Mouse (Mus musculus): ENCODE results near the gene Nubp1. TPM values are rescaled to one million over a fixed set of nuclear protein-coding genes. Genes with fewer than 3 reads are reported as not detected.
A peak's percentile ranks its signal among the peaks of the same experiment; 100 is the strongest.

Gene Nubp1
- polyA plus RNA-seq (2015; fragmentation: Nextera tagmentation; extraction: Ambion mirVana) = 45.5 and 47.7 TPM in 2 replicates

- H3K36me3 ChIP-seq (ENCODE audit: control insufficient read depth, insufficient read depth, low read length) = peaks cover 15% of the 10 kb centered on the region; the same call in 1 of the 2 replicates
- H3K27me3 ChIP-seq (ENCODE audit: control insufficient read depth, insufficient read depth, low read length) = no peaks in the 10 kb centered on the region
- peak within 1 kb of the TSS; percentile 80 for H3K9ac ChIP-seq (ENCODE audit: low read length)
- peak within 1 kb of the TSS; percentile 91 for H3K4me2 ChIP-seq (ENCODE audit: low read depth, low read length)
- peak; percentile 97 for ATAC-seq (ENCODE audit: insufficient read depth, low FRiP score)
- peak within 1 kb of the TSS; percentile 85 for H3K27ac ChIP-seq (ENCODE audit: low read length)
- 3% methylated on average over 56 of the region's 56 CpGs for WGBS
- H3K9me3 ChIP-seq (replicated peaks; ENCODE audit: control insufficient read depth, low read length) = no peaks in the 10 kb centered on the region
- H3K4me1 ChIP-seq (ENCODE audit: control insufficient read depth, insufficient read depth, low read length) = peaks cover 7% of the 10 kb centered on the region
- H3K4me3 ChIP-seq (replicated peaks; ENCODE audit: low read length) = peak within 1 kb of the TSS; percentile 63
Measured at GRCm38 (mm10) chr16:10411764-10412746, at the start of gene Nubp1. Gene Nubp1 (plus strand): TSS chr16:10411948.

DNA sequence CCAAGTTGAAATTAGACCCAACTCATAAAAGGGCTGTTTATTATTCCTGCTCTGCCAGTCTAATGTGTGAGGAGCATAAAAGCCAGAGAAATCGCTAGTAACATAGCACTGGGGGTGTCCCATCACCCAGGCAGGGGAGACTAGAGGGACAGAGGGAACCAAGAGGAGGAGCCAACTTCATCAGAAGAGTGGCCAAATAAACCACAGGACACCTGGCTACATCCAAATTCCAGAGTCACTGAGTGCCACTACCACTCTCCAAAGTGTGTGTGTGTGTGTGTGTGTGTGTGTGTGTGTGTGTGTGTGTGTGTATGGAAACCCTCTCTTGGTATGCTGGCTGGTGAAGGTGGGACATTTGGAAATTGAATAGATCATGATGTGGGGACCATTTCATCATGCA lies 48.7 kb upstream of the Nubp1 start:
- Histone ChIP-seq H3K9ac (ENCODE audit: low read length) (no peak overlapping the region), H3K4me1 (ENCODE audit: control insufficient read depth, insufficient read depth, low read length) (peaks cover 10% of the 10 kb centered on the region; the same call in 1 of the 2 replicates), H3K27ac (ENCODE audit: low read length) (no peak overlapping the region), H3K4me2 (ENCODE audit: low read depth, low read length) (no peak overlapping the region), H3K36me3 (ENCODE audit: control insufficient read depth, insufficient read depth, low read length) (no peaks in the 10 kb centered on the region), H3K4me3 (replicated peaks; ENCODE audit: low read length) (no peak overlapping the region), H3K9me3 (replicated peaks; ENCODE audit: control insufficient read depth, low read length) (no peaks in the 10 kb centered on the region), H3K27me3 (ENCODE audit: control insufficient read depth, insufficient read depth, low read length) (no peaks in the 10 kb centered on the region)
- 56% methylated on average over 1 of the region's 1 CpGs for WGBS
- ATAC-seq (ENCODE audit: insufficient read depth, low FRiP score) = no peak

- H3K36me3 ChIP-seq (ENCODE audit: control insufficient read depth, insufficient read depth, low read length) = no peaks in the 10 kb centered on the region
- no peak overlapping the region for H3K4me3 ChIP-seq (replicated peaks; ENCODE audit: low read length)
- H3K27me3 ChIP-seq (ENCODE audit: control insufficient read depth, insufficient read depth, low read length) = no peaks in the 10 kb centered on the region
- WGBS = 56% methylated on average over 4 of the region's 4 CpGs
- H3K27ac ChIP-seq (ENCODE audit: low read length) = peak overlapping the region; percentile 86
- no peak overlapping the region for H3K4me2 ChIP-seq (ENCODE audit: low read depth, low read length)
- peaks cover 14% of the 10 kb centered on the region for H3K4me1 ChIP-seq (ENCODE audit: control insufficient read depth, insufficient read depth, low read length)
- ATAC-seq (ENCODE audit: insufficient read depth, low FRiP score) = peak; percentile 45; the same call in 1 of the 2 replicates
- H3K9me3 ChIP-seq (replicated peaks; ENCODE audit: control insufficient read depth, low read length) = no peaks in the 10 kb centered on the region
- 0 out of 2 replicates have a peak overlapping the region, but pooled peaks have one; percentile 1 for H3K9ac ChIP-seq (ENCODE audit: low read length)
Measured at GRCm38 (mm10) chr16:10365796-10366195, 46.0 kb upstream of the Nubp1 start.

- H3K4me2 ChIP-seq (ENCODE audit: low read depth, low read length) = no peak overlapping the region
- H3K27ac ChIP-seq (ENCODE audit: low read length) = peak overlapping the region; percentile 86
- no peaks in the 10 kb centered on the region for H3K27me3 ChIP-seq (ENCODE audit: control insufficient read depth, insufficient read depth, low read length)
- ATAC-seq (ENCODE audit: insufficient read depth, low FRiP score) = peak; percentile 72; the same call in 1 of the 2 replicates
- H3K36me3 ChIP-seq (ENCODE audit: control insufficient read depth, insufficient read depth, low read length) = no peaks in the 10 kb centered on the region
- 0 out of 2 replicates have a peak overlapping the region, but pooled peaks have one; percentile 1 for H3K9ac ChIP-seq (ENCODE audit: low read length)
- peaks cover 14% of the 10 kb centered on the region for H3K4me1 ChIP-seq (ENCODE audit: control insufficient read depth, insufficient read depth, low read length)
- no peaks in the 10 kb centered on the region for H3K9me3 ChIP-seq (replicated peaks; ENCODE audit: control insufficient read depth, low read length)
- 64% methylated on average over 14 of the region's 14 CpGs for WGBS
- H3K4me3 ChIP-seq (replicated peaks; ENCODE audit: low read length) = no peak overlapping the region
Measured at GRCm38 (mm10) chr16:10366240-10367217, 45.2 kb upstream of the Nubp1 start.

DNA sequence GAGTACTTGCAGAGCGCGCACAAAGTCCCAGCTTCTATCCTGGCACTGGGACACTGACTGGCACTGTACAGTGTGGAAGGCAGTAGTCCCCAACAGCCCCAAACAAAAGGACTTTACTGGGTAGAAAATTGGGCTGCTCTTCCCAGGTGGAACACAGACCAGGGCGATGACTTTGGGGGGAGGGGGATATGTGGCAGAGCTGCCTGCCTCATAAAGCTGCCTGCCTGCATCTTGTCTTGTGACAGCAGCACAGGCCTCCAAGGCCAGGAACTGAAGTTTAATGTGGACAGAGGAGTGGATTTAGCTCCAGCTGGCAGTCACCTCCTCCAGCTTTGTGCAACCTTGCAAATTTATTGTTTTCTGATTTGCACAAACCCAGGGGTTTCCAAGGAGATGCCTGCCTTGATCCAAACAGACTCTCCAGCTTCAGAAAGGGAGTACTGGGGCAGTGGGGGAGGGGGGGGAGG lies 42.2 kb upstream of the Nubp1 start:
- peaks cover 14% of the 10 kb centered on the region for H3K4me1 ChIP-seq (ENCODE audit: control insufficient read depth, insufficient read depth, low read length)
- H3K9ac ChIP-seq (ENCODE audit: low read length) = no peak overlapping the region
- ATAC-seq (ENCODE audit: insufficient read depth, low FRiP score) = no peak
- H3K4me2 ChIP-seq (ENCODE audit: low read depth, low read length) = no peak overlapping the region
- peak overlapping the region; percentile 41; the same call in 1 of the 2 replicates for H3K27ac ChIP-seq (ENCODE audit: low read length)
- no peak overlapping the region for H3K4me3 ChIP-seq (replicated peaks; ENCODE audit: low read length)
- no peaks in the 10 kb centered on the region for H3K9me3 ChIP-seq (replicated peaks; ENCODE audit: control insufficient read depth, low read length)
- no peaks in the 10 kb centered on the region for H3K27me3 ChIP-seq (ENCODE audit: control insufficient read depth, insufficient read depth, low read length)
- WGBS = 57% methylated on average over 3 of the region's 3 CpGs
- H3K36me3 ChIP-seq (ENCODE audit: control insufficient read depth, insufficient read depth, low read length) = no peaks in the 10 kb centered on the region

DNA sequence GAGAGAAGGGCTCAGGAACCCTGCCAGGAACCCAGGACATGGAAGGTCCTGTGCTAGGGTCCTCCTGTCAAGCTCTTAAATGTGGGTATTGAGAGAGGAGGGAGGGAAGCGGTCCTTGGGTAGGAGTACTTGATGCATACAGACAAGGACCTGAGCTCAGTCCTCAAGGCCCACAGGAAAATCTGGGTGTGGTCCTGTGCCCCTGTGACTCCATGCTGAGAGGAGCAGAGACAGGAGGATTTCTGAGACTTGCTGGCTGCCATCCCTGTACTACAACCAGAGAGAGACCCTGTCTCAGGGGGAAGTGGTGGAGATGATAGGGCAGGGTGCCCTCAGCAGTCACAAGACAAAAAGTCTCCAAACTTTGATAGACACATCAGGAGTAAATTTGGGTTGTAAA lies 41.8 kb upstream of the Nubp1 start:
- Histone ChIP-seq H3K9me3 (replicated peaks; ENCODE audit: control insufficient read depth, low read length) (no peaks in the 10 kb centered on the region), H3K4me2 (ENCODE audit: low read depth, low read length) (no peak overlapping the region), H3K27ac (ENCODE audit: low read length) (peak overlapping the region; percentile 21), H3K27me3 (ENCODE audit: control insufficient read depth, insufficient read depth, low read length) (no peaks in the 10 kb centered on the region), H3K36me3 (ENCODE audit: control insufficient read depth, insufficient read depth, low read length) (no peaks in the 10 kb centered on the region), H3K4me3 (replicated peaks; ENCODE audit: low read length) (no peak overlapping the region), H3K4me1 (ENCODE audit: control insufficient read depth, insufficient read depth, low read length) (peaks cover 14% of the 10 kb centered on the region), H3K9ac (ENCODE audit: low read length) (no peak overlapping the region)
- 83% methylated on average over 1 of the region's 1 CpGs for WGBS
- ATAC-seq (ENCODE audit: insufficient read depth, low FRiP score) = no peak

GRCm38 (mm10) chr16:10372372-10372771 lies 39.4 kb upstream of the Nubp1 start:
- 73% methylated on average over 4 of the region's 4 CpGs for WGBS
- H3K4me3 ChIP-seq (replicated peaks; ENCODE audit: low read length) = no peak overlapping the region
- no peaks in the 10 kb centered on the region for H3K36me3 ChIP-seq (ENCODE audit: control insufficient read depth, insufficient read depth, low read length)
- peak overlapping the region; percentile 1; the same call in 1 of the 2 replicates for H3K27ac ChIP-seq (ENCODE audit: low read length)
- H3K9me3 ChIP-seq (replicated peaks; ENCODE audit: control insufficient read depth, low read length) = no peaks in the 10 kb centered on the region
- no peak overlapping the region for H3K9ac ChIP-seq (ENCODE audit: low read length)
- no peak for ATAC-seq (ENCODE audit: insufficient read depth, low FRiP score)
- peaks cover 8% of the 10 kb centered on the region for H3K4me1 ChIP-seq (ENCODE audit: control insufficient read depth, insufficient read depth, low read length)
- H3K4me2 ChIP-seq (ENCODE audit: low read depth, low read length) = no peak overlapping the region
- no peaks in the 10 kb centered on the region for H3K27me3 ChIP-seq (ENCODE audit: control insufficient read depth, insufficient read depth, low read length)

DNA sequence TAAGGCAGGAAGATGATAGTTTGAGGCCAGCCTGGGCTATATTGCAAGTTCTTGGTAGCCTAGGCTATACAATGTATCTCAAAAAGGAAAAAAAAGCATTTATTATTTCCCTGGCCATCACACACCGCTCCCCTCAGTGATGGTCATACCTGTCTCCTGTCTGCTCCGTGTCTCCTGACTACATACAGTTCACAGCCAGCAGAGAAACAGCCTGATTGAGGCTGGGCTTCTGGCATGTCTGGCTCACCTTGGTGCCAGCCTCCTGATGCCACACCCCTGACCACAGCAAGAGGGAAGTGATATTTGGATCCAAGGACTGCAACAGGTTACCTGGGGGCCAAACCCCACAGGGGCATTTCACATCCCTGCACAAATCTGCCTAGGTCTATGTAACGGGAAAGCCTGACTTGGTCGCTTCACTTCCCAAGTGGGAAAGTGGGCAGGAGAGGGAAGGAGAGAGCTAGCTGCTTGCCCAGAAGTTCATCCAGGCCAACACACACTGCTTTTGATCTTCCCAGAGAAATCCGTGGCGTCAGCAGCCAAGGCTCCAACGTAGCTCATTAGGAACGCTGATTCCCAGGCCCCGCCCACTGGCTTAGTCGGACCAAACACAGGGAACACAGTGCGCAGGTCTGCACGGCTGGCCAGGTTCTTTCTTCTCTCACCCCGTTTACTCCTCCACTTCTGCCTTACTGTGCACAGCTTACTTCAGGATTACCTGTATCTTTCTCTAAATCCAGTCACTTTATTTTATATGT lies 37.3 kb upstream of the Nubp1 start:
- no peak overlapping the region for H3K4me3 ChIP-seq (replicated peaks; ENCODE audit: low read length)
- H3K9ac ChIP-seq (ENCODE audit: low read length) = 0 out of 2 replicates have a peak overlapping the region, but pooled peaks have one; percentile 18
- peak overlapping the region; percentile 66 for H3K27ac ChIP-seq (ENCODE audit: low read length)
- peak; percentile 76; the same call in 1 of the 2 replicates for ATAC-seq (ENCODE audit: insufficient read depth, low FRiP score)
- H3K36me3 ChIP-seq (ENCODE audit: control insufficient read depth, insufficient read depth, low read length) = no peaks in the 10 kb centered on the region
- WGBS = 27% methylated on average over 13 of the region's 13 CpGs
- H3K9me3 ChIP-seq (replicated peaks; ENCODE audit: control insufficient read depth, low read length) = no peaks in the 10 kb centered on the region
- H3K27me3 ChIP-seq (ENCODE audit: control insufficient read depth, insufficient read depth, low read length) = no peaks in the 10 kb centered on the region
- H3K4me2 ChIP-seq (ENCODE audit: low read depth, low read length) = peak overlapping the region; percentile 33; the same call in 1 of the 2 replicates
- H3K4me1 ChIP-seq (ENCODE audit: control insufficient read depth, insufficient read depth, low read length) = peaks cover 4% of the 10 kb centered on the region; the same call in 1 of the 2 replicates

Data from stomach, embryonic 16.5 days (tissue).